Mouse (Mus musculus) intestine, embryonic 16.5 days (tissue): Measurements from ENCODE around the gene Plxnc1. TPM values are rescaled to one million over a fixed set of nuclear protein-coding genes. Genes with fewer than 3 reads are reported as not detected.

Experiments
- ATAC-seq: fragments of 200-750 bp; cut with Nextera tagmentation; 2 replicates; pipeline ENCODE4 v1.8.0; 2017; ENCODE audit warnings: moderate TSS enrichment, moderate library complexity
- H3K27ac ChIP-seq: fragments of 300-500 bp; sonication (generic); 2 replicates; pipeline ENCODE4 v1.5.1; 2014; ENCODE audit warnings: mild to moderate bottlenecking, low read length
- H3K27me3 ChIP-seq: fragments of 300-500 bp; sonication (generic); replicated peaks from 2 replicates; pipeline ENCODE4 v1.6.1; 2014; ENCODE audit warnings: low read length, control low read depth, mixed read lengths; ENCODE audit not compliant: control insufficient read depth, insufficient read depth
- H3K36me3 ChIP-seq: fragments of 300-500 bp; sonication (generic); 2 replicates; pipeline ENCODE4 v1.6.1; 2014; ENCODE audit warnings: low read length, control low read depth; ENCODE audit not compliant: control insufficient read depth, insufficient read depth
- H3K4me1 ChIP-seq: fragments of 300-500 bp; sonication (generic); 2 replicates; pipeline ENCODE4 v1.6.1; 2014; ENCODE audit warnings: low read length, control low read depth, mixed read lengths; ENCODE audit not compliant: control insufficient read depth, insufficient read depth
- H3K4me2 ChIP-seq: fragments of 300-500 bp; sonication (generic); 2 replicates; pipeline ENCODE4 v1.6.1; 2014; ENCODE audit warnings: low read depth, low read length, control low read depth
- H3K4me3 ChIP-seq: fragments of 300-500 bp; sonication (generic); 2 replicates; pipeline ENCODE4 v1.5.1; 2014; ENCODE audit warnings: mild to moderate bottlenecking, low read length
- H3K9ac ChIP-seq: fragments of 300-500 bp; sonication (generic); 2 replicates; pipeline ENCODE4 v1.6.1; 2014; ENCODE audit warnings: low read depth, low read length
- H3K9me3 ChIP-seq: fragments of 300-500 bp; sonication (generic); 2 replicates; pipeline ENCODE4 v1.6.1; 2016; ENCODE audit warnings: low read length, control low read depth; ENCODE audit not compliant: control insufficient read depth
- WGBS: fragments of 180-500 bp; shearing (Covaris S2); extraction: QIAGEN DNeasy Blood & Tissue Kit; methylation state at CpG from one replicate; pipeline ENCODE4 v1.1.7; 2014; 5-methylcytosine and 5-hydroxymethylcytosine counted together
- polyA plus RNA-seq: library from polyadenylated mRNA; unstranded; fragments of >200 nt; fragmentation: Nextera tagmentation; extraction: Ambion mirVana; gene quantifications from 2 replicates; pipeline ENCODE4 v1.2.1, GENCODE M21; 2015

Gene Plxnc1
- polyA plus RNA-seq, 1 experiment from 2014 or later, result 0.75 TPM

- H3K4me2 ChIP-seq, result no peak overlapping the region
- no peak overlapping the region for H3K4me3 ChIP-seq
- H3K4me1 ChIP-seq, result no peaks in the 10 kb centered on the region
- H3K27ac ChIP-seq, result no peak overlapping the region
- no peak for ATAC-seq
- no peaks in the 10 kb centered on the region for H3K27me3 ChIP-seq
- H3K9me3 ChIP-seq, result no peaks in the 10 kb centered on the region
- H3K9ac ChIP-seq, result no peak overlapping the region
- no peaks in the 10 kb centered on the region for H3K36me3 ChIP-seq
- 77% methylated on average over 4 of the region's 4 CpGs for WGBS
Measured at GRCm38 (mm10) chr10:94849360-94849759, 95.3 kb downstream of the Plxnc1 start.

GRCm38 (mm10) chr10:94848344-94848743 lies 96.3 kb downstream of the Plxnc1 start:
- Histone ChIP-seq H3K27me3 (no peaks in the 10 kb centered on the region), H3K4me3 (no peak overlapping the region), H3K9ac (no peak overlapping the region), H3K27ac (no peak overlapping the region), H3K4me2 (no peak overlapping the region), H3K4me1 (no peaks in the 10 kb centered on the region), H3K36me3 (no peaks in the 10 kb centered on the region), H3K9me3 (no peaks in the 10 kb centered on the region)
- ATAC-seq, result no peak
- WGBS, result 92% methylated on average over 6 of the region's 6 CpGs

- Histone ChIP-seq H3K27me3 (no peaks in the 10 kb centered on the region), H3K36me3 (no peaks in the 10 kb centered on the region), H3K4me2 (no peak overlapping the region), H3K9me3 (no peaks in the 10 kb centered on the region), H3K4me3 (no peak overlapping the region), H3K9ac (no peak overlapping the region), H3K4me1 (no peaks in the 10 kb centered on the region), H3K27ac (no peak overlapping the region)
- WGBS, result 85% methylated on average over 8 of the region's 8 CpGs
- ATAC-seq, result no peak
Measured at GRCm38 (mm10) chr10:94846501-94847105, 98.0 kb downstream of the Plxnc1 start.

- no peak overlapping the region for H3K4me3 ChIP-seq
- H3K9ac ChIP-seq, result no peak overlapping the region
- H3K36me3 ChIP-seq, result no peaks in the 10 kb centered on the region
- H3K4me2 ChIP-seq, result no peak overlapping the region
- H3K27ac ChIP-seq, result no peak overlapping the region
- WGBS, result 77% methylated on average over 6 of the region's 6 CpGs
- ATAC-seq, result no peak
- no peaks in the 10 kb centered on the region for H3K27me3 ChIP-seq
- no peaks in the 10 kb centered on the region for H3K9me3 ChIP-seq
- no peaks in the 10 kb centered on the region for H3K4me1 ChIP-seq
Measured at GRCm38 (mm10) chr10:94844692-94845091, 99.9 kb downstream of the Plxnc1 start.

GRCm38 (mm10) chr10:94835874-94836273 lies 108.8 kb downstream of the Plxnc1 start:
- H3K27me3 ChIP-seq, result no peaks in the 10 kb centered on the region
- no peak overlapping the region for H3K4me3 ChIP-seq
- WGBS, result 72% methylated on average over 9 of the region's 9 CpGs
- H3K4me1 ChIP-seq, result no peaks in the 10 kb centered on the region
- H3K27ac ChIP-seq, result no peak overlapping the region
- H3K9ac ChIP-seq, result no peak overlapping the region
- no peak for ATAC-seq
- no peaks in the 10 kb centered on the region for H3K9me3 ChIP-seq
- H3K4me2 ChIP-seq, result no peak overlapping the region
- H3K36me3 ChIP-seq, result no peaks in the 10 kb centered on the region

- H3K27ac ChIP-seq, result peak overlapping the region; percentile 75
- H3K9ac ChIP-seq, result no peak overlapping the region
- no peaks in the 10 kb centered on the region for H3K36me3 ChIP-seq
- peak; percentile 89 for ATAC-seq
- no peaks in the 10 kb centered on the region for H3K9me3 ChIP-seq
- 0 out of 2 replicates have a peak overlapping the region, but pooled peaks have one; percentile 23 for H3K4me2 ChIP-seq
- 39% methylated on average over 6 of the region's 6 CpGs for WGBS
- H3K4me3 ChIP-seq, result no peak overlapping the region
- H3K27me3 ChIP-seq, result no peaks in the 10 kb centered on the region
- H3K4me1 ChIP-seq, result peaks cover 7% of the 10 kb centered on the region; the same call in 1 of the 2 replicates
Measured at GRCm38 (mm10) chr10:94829407-94829806, 115.2 kb downstream of the Plxnc1 start.

- Histone ChIP-seq H3K27ac (no peak overlapping the region), H3K36me3 (no peaks in the 10 kb centered on the region), H3K27me3 (no peaks in the 10 kb centered on the region), H3K4me3 (no peak overlapping the region), H3K9me3 (no peaks in the 10 kb centered on the region), H3K4me2 (no peak overlapping the region), H3K4me1 (peaks cover 7% of the 10 kb centered on the region; the same call in 1 of the 2 replicates), H3K9ac (no peak overlapping the region)
- ATAC-seq, result no peak
- 92% methylated on average over 7 of the region's 7 CpGs for WGBS
Measured at GRCm38 (mm10) chr10:94828734-94829230, 115.9 kb downstream of the Plxnc1 start.

- Histone ChIP-seq H3K4me3 (no peak overlapping the region), H3K36me3 (no peaks in the 10 kb centered on the region), H3K27ac (no peak overlapping the region), H3K4me2 (no peak overlapping the region), H3K9me3 (no peaks in the 10 kb centered on the region), H3K27me3 (no peaks in the 10 kb centered on the region), H3K9ac (no peak overlapping the region), H3K4me1 (peaks cover 7% of the 10 kb centered on the region; the same call in 1 of the 2 replicates)
- 89% methylated on average over 14 of the region's 14 CpGs for WGBS
- no peak for ATAC-seq
Measured at GRCm38 (mm10) chr10:94827890-94828733, 116.5 kb downstream of the Plxnc1 start.

GRCm38 (mm10) chr10:94827325-94827724 lies 117.3 kb downstream of the Plxnc1 start:
- Histone ChIP-seq H3K4me3 (no peak overlapping the region), H3K36me3 (no peaks in the 10 kb centered on the region), H3K4me1 (peaks cover 7% of the 10 kb centered on the region; the same call in 1 of the 2 replicates), H3K4me2 (no peak overlapping the region), H3K9me3 (no peaks in the 10 kb centered on the region), H3K9ac (no peak overlapping the region), H3K27me3 (no peaks in the 10 kb centered on the region), H3K27ac (no peak overlapping the region)
- 83% methylated on average over 10 of the region's 10 CpGs for WGBS
- ATAC-seq, result no peak
